Mouse (Mus musculus) adrenal gland, postnatal 10 days (tissue): ENCODE results near the gene Pick1. TPM values are rescaled to one million over a fixed set of nuclear protein-coding genes. Genes with fewer than 3 reads are reported as not detected.
A peak's percentile ranks its signal among the peaks of the same experiment; 100 is the strongest.

Experiments
- DNase-seq: peaks from one replicate; pipeline ENCODE4 v3.0.0; 2021; ENCODE audit warnings: mixed read lengths
- total RNA-seq, 2 experiments: library from RNA; stranded (reverse); gene quantifications; 2 replicates each; pipeline ENCODE4 v1.2.3; 2021

The Pick1 gene
- total RNA-seq, 2 experiments from 2014 or later, result 18.9 to 28.4 TPM

DNA sequence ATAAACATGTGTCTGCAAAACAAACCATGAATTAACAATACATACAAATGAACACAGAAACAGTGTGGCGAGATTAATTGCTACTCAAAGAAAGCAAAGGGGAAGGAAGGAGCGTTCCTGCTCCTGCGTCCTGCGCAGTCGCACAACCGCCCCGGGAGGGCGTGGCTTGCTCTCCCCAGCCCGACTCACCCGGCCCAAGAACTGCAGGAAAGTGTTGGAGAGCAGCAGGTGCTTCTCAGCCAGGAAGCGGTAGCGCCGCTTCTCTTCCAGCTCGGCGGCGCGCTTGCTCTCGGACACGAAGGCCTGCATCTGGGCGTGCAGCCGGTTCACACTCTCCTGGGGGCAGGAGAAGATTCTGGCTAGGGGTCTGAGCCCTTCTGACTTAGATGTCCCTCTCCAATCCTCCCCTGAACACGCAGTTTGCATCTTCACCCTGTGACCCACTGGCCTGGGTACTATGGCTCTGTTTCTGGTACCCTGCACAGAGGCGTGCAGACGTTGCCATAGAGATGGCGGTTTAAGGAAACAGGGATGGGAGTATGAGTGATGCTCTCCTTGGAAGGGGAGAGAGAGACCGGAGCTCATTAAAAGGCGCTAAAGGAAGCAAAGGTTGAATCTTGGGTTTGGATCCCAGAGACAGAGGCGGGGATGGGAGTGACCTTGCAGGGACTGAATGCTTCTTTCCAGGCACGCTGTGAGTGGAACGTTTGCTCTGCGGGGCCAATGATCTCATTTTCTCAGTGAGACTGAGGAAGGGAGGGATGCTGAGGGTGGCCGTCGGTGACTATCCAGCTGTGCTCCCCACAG is 41.5 kb downstream of the Pick1 start:
- DNase-seq, result peak; percentile 87

DNA sequence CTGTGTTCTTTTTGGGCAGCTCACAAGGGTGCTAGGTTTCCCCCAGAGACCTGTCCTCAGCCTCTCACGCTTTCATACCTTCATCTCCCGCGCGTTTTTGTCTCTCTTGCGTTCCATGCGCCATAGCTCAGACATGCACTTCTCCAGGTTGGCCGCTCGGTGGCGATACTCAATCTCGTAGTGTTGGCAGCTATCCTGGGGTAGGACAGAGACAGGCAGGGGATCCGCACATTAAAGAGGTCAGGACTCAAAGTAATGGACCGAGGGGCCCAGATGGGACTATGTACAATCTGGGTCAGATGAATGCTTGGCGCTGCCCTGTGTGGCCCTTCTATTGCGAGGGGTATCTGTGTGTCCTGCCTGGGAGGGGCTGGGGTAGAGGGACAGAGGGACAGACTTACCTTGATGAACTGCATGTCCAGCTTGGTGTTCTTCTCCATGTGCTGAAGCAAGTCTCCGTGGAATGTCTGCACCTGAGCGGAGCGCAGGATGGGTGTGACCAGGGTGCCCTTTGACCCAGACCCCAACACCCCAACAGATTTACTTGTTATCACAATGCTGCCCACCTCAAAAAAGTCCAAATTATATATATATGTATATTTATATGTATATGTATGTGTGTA is 42.3 kb downstream of the Pick1 start:
- DNase-seq, result peak; percentile 61

- DNase-seq, result no peak
These were observed 44.0 kb downstream of the Pick1 start for GRCm38 (mm10) chr15:79273020-79273419.

DNA sequence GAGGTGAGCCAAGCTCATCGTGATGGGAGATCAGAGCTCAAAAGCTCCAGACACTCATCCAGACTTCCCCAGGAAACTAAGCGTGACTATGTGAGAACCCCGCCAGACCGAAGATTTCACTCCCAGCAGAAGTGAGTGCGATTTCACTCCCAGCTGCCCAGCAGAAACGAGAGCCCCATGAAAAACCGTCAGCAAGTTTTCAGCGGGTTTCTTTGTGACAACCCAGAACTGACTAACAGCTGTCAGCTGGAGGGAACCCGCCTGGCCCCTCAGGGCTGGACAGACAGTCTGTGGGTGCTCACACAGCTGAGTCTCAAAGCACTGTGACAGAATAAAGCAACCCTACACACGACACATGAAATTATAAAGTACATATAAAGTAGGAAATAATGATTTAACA is 48.8 kb downstream of the Pick1 start:
- DNase-seq, result no peak

DNA sequence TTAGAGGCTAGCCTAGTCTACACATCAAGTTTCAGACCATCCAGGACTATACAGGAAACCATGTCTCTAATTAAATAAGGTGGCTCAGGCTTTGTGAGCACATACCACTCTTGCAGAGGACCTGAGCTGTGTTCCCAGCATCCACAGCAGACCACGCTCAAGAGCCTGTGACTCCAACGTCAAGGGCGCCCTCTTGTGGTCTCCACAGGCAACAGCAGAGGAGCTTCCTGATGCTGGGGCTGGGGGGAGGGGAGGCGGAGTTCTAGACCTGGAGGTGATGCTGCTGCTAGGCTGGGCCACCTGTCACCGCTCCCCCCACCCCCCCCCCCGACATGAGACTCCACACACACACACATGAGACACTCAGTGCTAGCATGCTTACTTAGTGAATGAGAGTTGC is 51.2 kb downstream of the Pick1 start:
- DNase-seq, result no peak

- no peak for DNase-seq
These were observed 51.9 kb downstream of the Pick1 start for GRCm38 (mm10) chr15:79280850-79281249.

GRCm38 (mm10) chr15:79281389-79281788 is 52.4 kb downstream of the Pick1 start:
- DNase-seq, result no peak

DNA sequence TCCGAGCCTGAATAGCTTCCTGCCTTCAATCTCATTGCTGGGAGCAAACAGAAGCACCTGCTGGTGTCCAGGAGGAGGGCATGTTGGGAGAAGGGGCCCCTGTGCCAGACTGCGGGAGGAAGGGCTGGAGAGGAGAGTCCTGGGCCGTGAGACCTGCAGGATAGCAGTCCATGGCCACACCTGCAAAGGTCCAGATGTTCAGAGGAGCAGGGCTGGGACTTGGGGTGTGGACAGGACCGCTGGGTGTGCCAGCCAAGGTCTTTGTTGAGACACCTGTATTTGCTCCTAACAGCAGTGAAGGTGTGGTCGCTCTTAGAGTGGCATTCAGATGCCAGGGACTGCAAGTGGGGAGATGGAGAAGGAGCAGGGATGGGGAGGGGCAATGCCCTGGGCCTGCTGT is 53.5 kb downstream of the Pick1 start:
- no peak for DNase-seq

- DNase-seq, result no peak
These were observed 54.4 kb downstream of the Pick1 start for GRCm38 (mm10) chr15:79283371-79283770.

DNA sequence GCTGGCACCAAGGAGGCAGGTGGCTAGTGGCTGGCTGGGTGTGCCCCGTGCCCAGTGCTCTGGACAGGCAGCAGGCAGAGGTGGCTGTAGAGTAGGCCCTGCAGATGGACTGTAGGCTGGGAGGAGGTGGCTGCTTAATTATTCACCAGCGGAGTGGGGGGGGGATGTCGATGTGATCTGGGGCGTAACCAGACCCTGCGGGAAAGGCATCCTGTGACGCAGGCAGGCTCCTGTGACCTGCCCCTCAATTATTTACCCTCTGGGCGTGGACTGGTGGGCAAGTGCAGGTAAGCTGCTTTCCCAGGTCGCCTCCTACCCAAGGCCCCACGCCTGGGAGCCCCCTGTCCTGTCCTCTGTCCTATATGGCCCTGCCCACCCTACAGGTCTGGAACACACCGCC is 56.4 kb downstream of the Pick1 start, which contains the start of gene Baiap2l2:
Gene Baiap2l2, minus strand, starts transcription at position 139 of the 400 bp plus-strand sequence.
- DNase-seq, result no peak

DNA sequence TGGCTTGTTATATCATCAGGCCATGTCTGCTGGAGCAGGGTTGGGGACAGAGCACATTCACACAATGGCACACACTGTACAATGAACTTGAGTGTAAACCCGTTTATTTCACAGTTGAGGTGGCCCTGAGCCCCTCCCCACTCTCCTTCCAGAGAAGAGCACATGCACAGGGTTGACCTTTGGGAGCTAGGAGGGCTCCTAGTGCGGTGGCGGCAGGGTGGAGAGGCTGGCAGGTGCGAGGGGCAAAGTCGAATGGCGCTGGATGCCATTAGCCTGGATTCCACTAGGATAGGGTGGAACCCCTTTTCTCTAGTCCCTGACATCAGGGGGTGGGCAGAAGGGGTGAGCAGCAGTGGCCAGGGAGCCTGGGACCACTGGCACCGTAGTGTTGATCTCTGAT is 57.2 kb downstream of the Pick1 start:
- no peak for DNase-seq

- no peak for DNase-seq
These were observed 58.1 kb downstream of the Pick1 start for GRCm38 (mm10) chr15:79287091-79287490.

- no peak for DNase-seq
These were observed 59.4 kb downstream of the Pick1 start for GRCm38 (mm10) chr15:79288387-79288786.

DNA sequence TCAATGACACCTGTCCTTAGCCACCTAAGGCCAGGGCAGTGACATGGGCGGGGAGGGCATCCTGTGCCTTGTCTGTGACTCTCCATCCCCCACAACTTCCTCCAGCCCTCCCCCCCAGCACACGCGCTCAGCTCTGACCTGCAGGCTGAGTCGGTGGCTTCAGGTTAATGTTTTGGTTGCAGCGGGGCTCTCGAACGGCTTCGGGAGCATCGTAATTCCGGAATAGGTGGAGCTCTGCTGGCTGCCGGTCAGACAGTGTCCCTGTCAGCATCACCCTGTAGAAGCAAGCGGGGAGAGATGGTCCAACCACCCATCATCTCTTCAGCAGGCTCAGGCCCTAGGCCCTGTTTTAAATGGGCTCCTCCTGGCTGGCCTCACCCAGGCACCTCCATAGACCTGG is 60.5 kb downstream of the Pick1 start:
- no peak for DNase-seq

GRCm38 (mm10) chr15:79290340-79290739 is 61.4 kb downstream of the Pick1 start:
- DNase-seq, result no peak

DNA sequence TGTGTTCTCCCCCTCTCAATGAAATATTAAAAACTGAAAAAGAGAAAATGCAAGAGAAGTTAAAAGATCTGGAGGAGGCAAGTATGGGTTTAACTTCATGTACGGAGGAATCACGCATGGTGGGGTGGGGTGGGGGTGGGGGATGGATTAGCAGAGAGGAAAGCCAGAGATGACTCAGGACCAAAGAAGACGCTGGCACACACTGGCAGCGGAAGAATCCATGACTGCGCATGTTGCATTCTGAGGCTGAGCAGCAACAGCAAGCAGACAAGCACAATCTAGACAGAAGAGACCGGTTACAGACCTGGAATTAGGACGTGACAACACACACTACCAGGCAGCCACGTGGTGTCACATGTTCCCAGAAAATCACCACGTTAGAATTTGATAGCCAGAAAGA is 63.8 kb downstream of the Pick1 start:
- DNase-seq, result no peak

- DNase-seq, result no peak
These were observed 69.6 kb downstream of the Pick1 start for GRCm38 (mm10) chr15:79298553-79298952.

Other genes with a start within 250 kb of the Pick1 start
- gene H1f0, start 200.7 kb upstream of the Pick1 start, total RNA-seq, result 100 to 1,000 TPM; 195 to 222 TPM
- under 1 TPM; 0.30 to 0.48 TPM for gene Galr3, start 187.3 kb upstream of the Pick1 start, total RNA-seq
- gene Ankrd54, start 166.3 kb upstream of the Pick1 start, total RNA-seq, result 10 to 100 TPM; 19.2 to 21.4 TPM
- 100 to 1,000 TPM; 172 to 182 TPM for gene Eif3l, start 154.0 kb upstream of the Pick1 start, total RNA-seq
- gene Micall1, start 120.3 kb upstream of the Pick1 start, total RNA-seq, result 10 to 100 TPM; 29.0 to 33.4 TPM
- gene Polr2f, start 88.2 kb upstream of the Pick1 start, total RNA-seq, result 100 to 1,000 TPM; 145 TPM
- 1 to 10 TPM; 3.5 to 3.7 TPM for gene 1700088E04Rik, start 87.9 kb upstream of the Pick1 start, total RNA-seq
- gene Sox10, start 63.9 kb upstream of the Pick1 start, total RNA-seq, result 1 to 10 TPM; 4.7 to 5.3 TPM
- gene Gm49486, start 218 bp downstream of the Pick1 start, total RNA-seq, result under 1 TPM; 0.24 to 0.45 TPM
- under 1 TPM in 1 of 2 experiments, not detected in 1; 0.15 TPM for gene Slc16a8, start 25.6 kb downstream of the Pick1 start, total RNA-seq
- under 1 TPM; 0.85 to 0.99 TPM for gene Baiap2l2, start 56.4 kb downstream of the Pick1 start, total RNA-seq
- gene Pla2g6, start 99.2 kb downstream of the Pick1 start, total RNA-seq, result 10 to 100 TPM; 27.0 to 27.5 TPM
- 10 to 100 TPM in 1 of 2 experiments, 1 to 10 TPM in 1; 3.6 to 10.8 TPM for gene Maff, start 117.4 kb downstream of the Pick1 start, total RNA-seq
- gene Tmem184b, start 174.4 kb downstream of the Pick1 start, total RNA-seq, result 10 to 100 TPM; 51.4 to 56.6 TPM
- gene Csnk1e, start 226.4 kb downstream of the Pick1 start, total RNA-seq, result 10 to 100 TPM; 65.7 to 77.7 TPM